Mouse (Mus musculus): Measurements from ENCODE around the gene Atf6b. TPM values are rescaled to one million over a fixed set of nuclear protein-coding genes. Genes with fewer than 3 reads are reported as not detected.

Gene Atf6b
- polyA plus RNA-seq, 1 experiment from 2014 or later = 17.8 TPM

- Histone ChIP-seq H3K9ac (ENCODE audit: low read depth, low read length) (peak overlapping the region; percentile 12; the same call in 1 of the 2 replicates), H3K4me3 (ENCODE audit: low read depth, low read length) (peak overlapping the region; percentile 35), H3K27me3 (ENCODE audit: control insufficient read depth, insufficient read depth, low read depth, low read length) (peaks cover 51% of the 10 kb centered on the region), H3K9me3 (replicated peaks; ENCODE audit: control insufficient read depth, low read length) (no peaks in the 10 kb centered on the region), H3K4me2 (ENCODE audit: low read depth, low read length) (peak overlapping the region; percentile 46), H3K4me1 (ENCODE audit: control insufficient read depth, low read depth, low read length) (peaks cover 31% of the 10 kb centered on the region), H3K27ac (ENCODE audit: low read length) (no peak overlapping the region), H3K36me3 (ENCODE audit: control insufficient read depth, insufficient read depth) (no peaks in the 10 kb centered on the region)
- 2% methylated on average over 45 of the region's 48 CpGs for WGBS (ENCODE audit: insufficient replicate concordance)
- no peak for ATAC-seq (ENCODE audit: low read depth)
These were observed 16.1 kb upstream of the Atf6b start for GRCm38 (mm10) chr17:34630761-34631301.

- Histone ChIP-seq H3K4me2 (ENCODE audit: low read depth, low read length) (peak overlapping the region; percentile 28), H3K4me3 (ENCODE audit: low read depth, low read length) (peak overlapping the region; percentile 25), H3K36me3 (ENCODE audit: control insufficient read depth, insufficient read depth) (no peaks in the 10 kb centered on the region), H3K27ac (ENCODE audit: low read length) (no peak overlapping the region), H3K9ac (ENCODE audit: low read depth, low read length) (no peak overlapping the region), H3K4me1 (ENCODE audit: control insufficient read depth, low read depth, low read length) (peaks cover 24% of the 10 kb centered on the region), H3K9me3 (replicated peaks; ENCODE audit: control insufficient read depth, low read length) (no peaks in the 10 kb centered on the region), H3K27me3 (ENCODE audit: control insufficient read depth, insufficient read depth, low read depth, low read length) (peaks cover 53% of the 10 kb centered on the region)
- 12% methylated on average over 12 of the region's 12 CpGs for WGBS (ENCODE audit: insufficient replicate concordance)
- no peak for ATAC-seq (ENCODE audit: low read depth)
These were observed 15.3 kb upstream of the Atf6b start for GRCm38 (mm10) chr17:34631647-34632046.

- H3K9ac ChIP-seq (ENCODE audit: low read depth, low read length) = no peak overlapping the region
These were observed 14.7 kb upstream of the Atf6b start for GRCm38 (mm10) chr17:34632261-34632691.

GRCm38 (mm10) chr17:34635671-34636070, 11.3 kb upstream of the Atf6b start:
- WGBS (ENCODE audit: insufficient replicate concordance) = 42% methylated on average over 2 of the region's 2 CpGs
- H3K4me3 ChIP-seq (ENCODE audit: low read depth, low read length) = no peak overlapping the region
- no peak overlapping the region for H3K27ac ChIP-seq (ENCODE audit: low read length)
- H3K9me3 ChIP-seq (replicated peaks; ENCODE audit: control insufficient read depth, low read length) = no peaks in the 10 kb centered on the region
- peaks cover 9% of the 10 kb centered on the region for H3K4me1 ChIP-seq (ENCODE audit: control insufficient read depth, low read depth, low read length)
- H3K9ac ChIP-seq (ENCODE audit: low read depth, low read length) = no peak overlapping the region
- peaks cover 22% of the 10 kb centered on the region for H3K27me3 ChIP-seq (ENCODE audit: control insufficient read depth, insufficient read depth, low read depth, low read length)
- H3K4me2 ChIP-seq (ENCODE audit: low read depth, low read length) = no peak overlapping the region
- H3K36me3 ChIP-seq (ENCODE audit: control insufficient read depth, insufficient read depth) = no peaks in the 10 kb centered on the region
- ATAC-seq (ENCODE audit: low read depth) = no peak

More at GRCm38 (mm10) chr17:34632261-34632691, 14.7 kb upstream of the Atf6b start:
- under 1% methylated on average over 26 of the region's 26 CpGs for WGBS (ENCODE audit: insufficient replicate concordance)
- Histone ChIP-seq H3K36me3 (ENCODE audit: control insufficient read depth, insufficient read depth) (no peaks in the 10 kb centered on the region), H3K9me3 (replicated peaks; ENCODE audit: control insufficient read depth, low read length) (no peaks in the 10 kb centered on the region), H3K27me3 (ENCODE audit: control insufficient read depth, insufficient read depth, low read depth, low read length) (peaks cover 53% of the 10 kb centered on the region), H3K4me3 (ENCODE audit: low read depth, low read length) (peak overlapping the region; percentile 25), H3K27ac (ENCODE audit: low read length) (no peak overlapping the region), H3K4me2 (ENCODE audit: low read depth, low read length) (peak overlapping the region; percentile 28), H3K4me1 (ENCODE audit: control insufficient read depth, low read depth, low read length) (peaks cover 24% of the 10 kb centered on the region)
- peak; percentile 36 for ATAC-seq (ENCODE audit: low read depth)

- Histone ChIP-seq H3K27me3 (ENCODE audit: control insufficient read depth, insufficient read depth, low read depth, low read length) (peaks cover 4% of the 10 kb centered on the region; the same call in 1 of the 2 replicates), H3K4me2 (ENCODE audit: low read depth, low read length) (no peak overlapping the region), H3K4me1 (ENCODE audit: control insufficient read depth, low read depth, low read length) (no peaks in the 10 kb centered on the region), H3K4me3 (ENCODE audit: low read depth, low read length) (no peak overlapping the region), H3K9me3 (replicated peaks; ENCODE audit: control insufficient read depth, low read length) (no peaks in the 10 kb centered on the region), H3K36me3 (ENCODE audit: control insufficient read depth, insufficient read depth) (no peaks in the 10 kb centered on the region), H3K9ac (ENCODE audit: low read depth, low read length) (no peak overlapping the region), H3K27ac (ENCODE audit: low read length) (no peak overlapping the region)
- ATAC-seq (ENCODE audit: low read depth) = no peak
- 39% methylated on average over 3 of the region's 3 CpGs for WGBS (ENCODE audit: insufficient replicate concordance)
These were observed 9.5 kb upstream of the Atf6b start for GRCm38 (mm10) chr17:34637459-34637858.

GRCm38 (mm10) chr17:34639461-34640255, 7.3 kb upstream of the Atf6b start:
- H3K27ac ChIP-seq (ENCODE audit: low read length) = peak overlapping the region; percentile 10; the same call in 1 of the 2 replicates
- no peak overlapping the region for H3K4me2 ChIP-seq (ENCODE audit: low read depth, low read length)
- no peak overlapping the region for H3K9ac ChIP-seq (ENCODE audit: low read depth, low read length)
- ATAC-seq (ENCODE audit: low read depth) = no peak
- H3K27me3 ChIP-seq (ENCODE audit: control insufficient read depth, insufficient read depth, low read depth, low read length) = peaks cover 3% of the 10 kb centered on the region; the same call in 1 of the 2 replicates
- no peaks in the 10 kb centered on the region for H3K9me3 ChIP-seq (replicated peaks; ENCODE audit: control insufficient read depth, low read length)
- WGBS (ENCODE audit: insufficient replicate concordance) = 58% methylated on average over 7 of the region's 7 CpGs
- H3K4me1 ChIP-seq (ENCODE audit: control insufficient read depth, low read depth, low read length) = peaks cover 7% of the 10 kb centered on the region
- no peak overlapping the region for H3K4me3 ChIP-seq (ENCODE audit: low read depth, low read length)
- no peaks in the 10 kb centered on the region for H3K36me3 ChIP-seq (ENCODE audit: control insufficient read depth, insufficient read depth)

GRCm38 (mm10) chr17:34640778-34641601, 6.0 kb upstream of the Atf6b start:
- no peak overlapping the region for H3K9ac ChIP-seq (ENCODE audit: low read depth, low read length)
- WGBS (ENCODE audit: insufficient replicate concordance) = 29% methylated on average over 11 of the region's 11 CpGs

GRCm38 (mm10) chr17:34641945-34642344, 5.0 kb upstream of the Atf6b start:
- peaks cover 24% of the 10 kb centered on the region for H3K4me1 ChIP-seq (ENCODE audit: control insufficient read depth, low read depth, low read length)

More at GRCm38 (mm10) chr17:34640778-34641601, 6.0 kb upstream of the Atf6b start:
- Histone ChIP-seq H3K27me3 (ENCODE audit: control insufficient read depth, insufficient read depth, low read depth, low read length) (peaks cover under 1% of the 10 kb centered on the region; the same call in 1 of the 2 replicates), H3K9me3 (replicated peaks; ENCODE audit: control insufficient read depth, low read length) (no peaks in the 10 kb centered on the region), H3K36me3 (ENCODE audit: control insufficient read depth, insufficient read depth) (no peaks in the 10 kb centered on the region), H3K4me1 (ENCODE audit: control insufficient read depth, low read depth, low read length) (peaks cover 17% of the 10 kb centered on the region), H3K27ac (ENCODE audit: low read length) (no peak overlapping the region), H3K4me3 (ENCODE audit: low read depth, low read length) (no peak overlapping the region), H3K4me2 (ENCODE audit: low read depth, low read length) (no peak overlapping the region)
- ATAC-seq (ENCODE audit: low read depth) = no peak

More at GRCm38 (mm10) chr17:34641945-34642344, 5.0 kb upstream of the Atf6b start:
- no peaks in the 10 kb centered on the region for H3K36me3 ChIP-seq (ENCODE audit: control insufficient read depth, insufficient read depth)
- WGBS (ENCODE audit: insufficient replicate concordance) = 58% methylated on average over 3 of the region's 3 CpGs
- H3K27ac ChIP-seq (ENCODE audit: low read length) = no peak overlapping the region
- no peaks in the 10 kb centered on the region for H3K9me3 ChIP-seq (replicated peaks; ENCODE audit: control insufficient read depth, low read length)
- ATAC-seq (ENCODE audit: low read depth) = no peak
- H3K4me2 ChIP-seq (ENCODE audit: low read depth, low read length) = no peak overlapping the region
- H3K27me3 ChIP-seq (ENCODE audit: control insufficient read depth, insufficient read depth, low read depth, low read length) = no peaks in the 10 kb centered on the region; the same call in 1 of the 2 replicates
- H3K9ac ChIP-seq (ENCODE audit: low read depth, low read length) = no peak overlapping the region
- H3K4me3 ChIP-seq (ENCODE audit: low read depth, low read length) = no peak overlapping the region

All from liver, embryonic 16.5 days (tissue).